Mouse (Mus musculus): ENCODE measurements around the gene Gstp2. TPM values are rescaled to one million over a fixed set of nuclear protein-coding genes. Genes with fewer than 3 reads are reported as not detected.

Gstp2 gene
- total and polyA plus RNA-seq, 3 experiments, result 0.28 TPM; not detected in 2

GRCm38 (mm10) chr19:3991966-3992365 lies 53.9 kb downstream of the Gstp2 start:
- Histone ChIP-seq H3K4me3 (ENCODE audit: low read depth, low read length) (no peak overlapping the region), H3K4me1 (ENCODE audit: insufficient read depth, low read depth, low read length) (peaks cover 3% of the 10 kb centered on the region; the same call in 1 of the 2 replicates), H3K27me3 (ENCODE audit: insufficient read depth, low read length) (peaks cover 52% of the 10 kb centered on the region), H3K9me3 (replicated peaks) (no peaks in the 10 kb centered on the region), H3K36me3 (replicated peaks) (no peaks in the 10 kb centered on the region)
- DNase-seq (ENCODE audit: low spot score), result no peak
- ATAC-seq (ENCODE audit: extremely low read depth, insufficient number of reproducible peaks, low FRiP score, poor library complexity, severe bottlenecking), result no peak
- TF ChIP-seq GATA1 (IDR thresholded peaks at IDR 0.05; ENCODE audit: borderline replicate concordance, low read length) (no peak), CTCF (IDR thresholded peaks at IDR 0.05; ENCODE audit: low read depth, low read length) (no peak), GATA2 (IDR thresholded peaks at IDR 0.05; ENCODE audit: borderline replicate concordance, low read depth, low read length) (no peak), POLR2AphosphoS5 (IDR thresholded peaks at IDR 0.05; ENCODE audit: insufficient replicate concordance, low read depth, low read length) (no peak), TAL1 (conservative IDR thresholded peaks at IDR 0.05; ENCODE audit: low read depth, low read length) (no peak)

GRCm38 (mm10) chr19:3991562-3991961 lies 54.3 kb downstream of the Gstp2 start:
- H3K9me3 ChIP-seq (replicated peaks), result no peaks in the 10 kb centered on the region
- ATAC-seq (ENCODE audit: extremely low read depth, insufficient number of reproducible peaks, low FRiP score, poor library complexity, severe bottlenecking), result no peak
- TF ChIP-seq TAL1 (conservative IDR thresholded peaks at IDR 0.05; ENCODE audit: low read depth, low read length) (no peak), CTCF (IDR thresholded peaks at IDR 0.05; ENCODE audit: low read depth, low read length) (no peak), GATA1 (IDR thresholded peaks at IDR 0.05; ENCODE audit: borderline replicate concordance, low read length) (no peak), POLR2AphosphoS5 (IDR thresholded peaks at IDR 0.05; ENCODE audit: insufficient replicate concordance, low read depth, low read length) (no peak), GATA2 (IDR thresholded peaks at IDR 0.05; ENCODE audit: borderline replicate concordance, low read depth, low read length) (no peak)

GRCm38 (mm10) chr19:3990804-3991203 lies 55.0 kb downstream of the Gstp2 start:
- TF ChIP-seq CTCF (IDR thresholded peaks at IDR 0.05; ENCODE audit: low read depth, low read length) (no peak), POLR2AphosphoS5 (IDR thresholded peaks at IDR 0.05; ENCODE audit: insufficient replicate concordance, low read depth, low read length) (no peak), GATA2 (IDR thresholded peaks at IDR 0.05; ENCODE audit: borderline replicate concordance, low read depth, low read length) (no peak), GATA1 (IDR thresholded peaks at IDR 0.05; ENCODE audit: borderline replicate concordance, low read length) (no peak), TAL1 (conservative IDR thresholded peaks at IDR 0.05; ENCODE audit: low read depth, low read length) (no peak)
- peaks cover 10% of the 10 kb centered on the region for H3K4me1 ChIP-seq (ENCODE audit: insufficient read depth, low read depth, low read length)
- ATAC-seq (ENCODE audit: extremely low read depth, insufficient number of reproducible peaks, low FRiP score, poor library complexity, severe bottlenecking), result no peak
- H3K27me3 ChIP-seq (ENCODE audit: insufficient read depth, low read length), result peaks cover 43% of the 10 kb centered on the region
- H3K4me3 ChIP-seq (ENCODE audit: low read depth, low read length), result no peak overlapping the region
- DNase-seq (ENCODE audit: low spot score), result no peak
- no peaks in the 10 kb centered on the region for H3K9me3 ChIP-seq (replicated peaks)
- no peaks in the 10 kb centered on the region for H3K36me3 ChIP-seq (replicated peaks)

More at GRCm38 (mm10) chr19:3991562-3991961, 54.3 kb downstream of the Gstp2 start:
- H3K4me1 ChIP-seq (ENCODE audit: insufficient read depth, low read depth, low read length), result peaks cover 7% of the 10 kb centered on the region
- H3K4me3 ChIP-seq (ENCODE audit: low read depth, low read length), result no peak overlapping the region
- peaks cover 51% of the 10 kb centered on the region for H3K27me3 ChIP-seq (ENCODE audit: insufficient read depth, low read length)
- H3K36me3 ChIP-seq (replicated peaks), result no peaks in the 10 kb centered on the region
- DNase-seq (ENCODE audit: low spot score), result no peak

Other genes with a start within 250 kb of the Gstp2 start
Only the 20 nearest of the 33 such genes appear.
- gene Aldh3b1, start 116.2 kb downstream of the Gstp2 start, total RNA-seq (2014; fragmentation: Nextera tagmentation), result not detected in 2 replicates
- 0.12 TPM in 1 of 2 replicates, not detected in the other for gene Aldh3b1, start 116.2 kb downstream of the Gstp2 start, total RNA-seq (2017)
- gene Aldh3b1, start 116.2 kb downstream of the Gstp2 start, polyA plus RNA-seq (2012), result not detected in 2 replicates
- 0.53 TPM in 1 of 2 replicates, not detected in the other for gene Unc93b1, start 110.8 kb downstream of the Gstp2 start, total RNA-seq (2014; fragmentation: Nextera tagmentation)
- 0.22 TPM in 1 of 2 replicates, not detected in the other for gene Unc93b1, start 110.8 kb downstream of the Gstp2 start, total RNA-seq (2017)
- 0.16 and 0.24 TPM in 2 replicates for gene Unc93b1, start 110.8 kb downstream of the Gstp2 start, polyA plus RNA-seq (2012)
- gene Aldh3b3, start 87.4 kb downstream of the Gstp2 start, total RNA-seq (2014; fragmentation: Nextera tagmentation), result not detected in 2 replicates
- gene Aldh3b3, start 87.4 kb downstream of the Gstp2 start, total RNA-seq (2017), result 0.06 and 0.11 TPM in 2 replicates
- gene Aldh3b3, start 87.4 kb downstream of the Gstp2 start, polyA plus RNA-seq (2012), result not detected in 2 replicates
- gene Aldh3b2, start 73.7 kb downstream of the Gstp2 start, total RNA-seq (2014; fragmentation: Nextera tagmentation), result not detected in 2 replicates
- 0.06 and 0.11 TPM in 2 replicates for gene Aldh3b2, start 73.7 kb downstream of the Gstp2 start, total RNA-seq (2017)
- gene Aldh3b2, start 73.7 kb downstream of the Gstp2 start, polyA plus RNA-seq (2012), result not detected in 2 replicates
- gene Acy3, start 59.5 kb downstream of the Gstp2 start, total RNA-seq (2014; fragmentation: Nextera tagmentation), result 7.4 and 10.2 TPM in 2 replicates
- 0.55 and 0.70 TPM in 2 replicates for gene Acy3, start 59.5 kb downstream of the Gstp2 start, total RNA-seq (2017)
- 3.8 TPM in 2 replicates for gene Acy3, start 59.5 kb downstream of the Gstp2 start, polyA plus RNA-seq (2012)
- gene Tbx10, start 53.3 kb downstream of the Gstp2 start, total RNA-seq (2014; fragmentation: Nextera tagmentation), result not detected in 2 replicates
- 0.06 TPM in 1 of 2 replicates, not detected in the other for gene Tbx10, start 53.3 kb downstream of the Gstp2 start, total RNA-seq (2017)
- not detected in 2 replicates for gene Tbx10, start 53.3 kb downstream of the Gstp2 start, polyA plus RNA-seq (2012)
- 11.0 and 13.1 TPM in 2 replicates for gene Nudt8, start 45.4 kb downstream of the Gstp2 start, total RNA-seq (2014; fragmentation: Nextera tagmentation)
- gene Nudt8, start 45.4 kb downstream of the Gstp2 start, total RNA-seq (2017), result 11.7 and 19.5 TPM in 2 replicates
- gene Nudt8, start 45.4 kb downstream of the Gstp2 start, polyA plus RNA-seq (2012), result 22.4 and 24.1 TPM in 2 replicates
- 1.9 and 3.2 TPM in 2 replicates for gene Gm49405, start 45.4 kb downstream of the Gstp2 start, total RNA-seq (2014; fragmentation: Nextera tagmentation)
- 1.2 and 1.7 TPM in 2 replicates for gene Gm49405, start 45.4 kb downstream of the Gstp2 start, total RNA-seq (2017)
- 3.7 and 4.7 TPM in 2 replicates for gene Gm49405, start 45.4 kb downstream of the Gstp2 start, polyA plus RNA-seq (2012)
- gene Doc2g, start 42.7 kb downstream of the Gstp2 start, total RNA-seq (2014; fragmentation: Nextera tagmentation), result 4.7 and 5.4 TPM in 2 replicates
- 1.9 and 3.3 TPM in 2 replicates for gene Doc2g, start 42.7 kb downstream of the Gstp2 start, total RNA-seq (2017)
- gene Doc2g, start 42.7 kb downstream of the Gstp2 start, polyA plus RNA-seq (2012), result 10.0 and 10.1 TPM in 2 replicates
- 84.1 and 109 TPM in 2 replicates for gene Ndufv1, start 33.2 kb downstream of the Gstp2 start, total RNA-seq (2014; fragmentation: Nextera tagmentation)
- 181 and 191 TPM in 2 replicates for gene Ndufv1, start 33.2 kb downstream of the Gstp2 start, total RNA-seq (2017)
- gene Ndufv1, start 33.2 kb downstream of the Gstp2 start, polyA plus RNA-seq (2012), result 338 and 348 TPM in 2 replicates
- gene Gstp1, start 8.0 kb downstream of the Gstp2 start, total RNA-seq (2014; fragmentation: Nextera tagmentation), result 48.7 and 86.5 TPM in 2 replicates
- 36.8 and 46.2 TPM in 2 replicates for gene Gstp1, start 8.0 kb downstream of the Gstp2 start, total RNA-seq (2017)
- 38.7 and 64.2 TPM in 2 replicates for gene Gstp1, start 8.0 kb downstream of the Gstp2 start, polyA plus RNA-seq (2012)
- 38.1 and 40.8 TPM in 2 replicates for gene Gstp3, start 13.5 kb upstream of the Gstp2 start, total RNA-seq (2014; fragmentation: Nextera tagmentation)
- 21.0 and 24.6 TPM in 2 replicates for gene Gstp3, start 13.5 kb upstream of the Gstp2 start, total RNA-seq (2017)
- gene Gstp3, start 13.5 kb upstream of the Gstp2 start, polyA plus RNA-seq (2012), result 5.6 and 9.3 TPM in 2 replicates
- gene Cabp2, start 35.6 kb upstream of the Gstp2 start, total RNA-seq (2014; fragmentation: Nextera tagmentation), result not detected in 2 replicates
- not detected in 2 replicates for gene Cabp2, start 35.6 kb upstream of the Gstp2 start, total RNA-seq (2017)
- not detected in 2 replicates for gene Cabp2, start 35.6 kb upstream of the Gstp2 start, polyA plus RNA-seq (2012)
- 36.6 and 40.9 TPM in 2 replicates for gene Cdk2ap2, start 51.2 kb upstream of the Gstp2 start, total RNA-seq (2014; fragmentation: Nextera tagmentation)
- gene Cdk2ap2, start 51.2 kb upstream of the Gstp2 start, total RNA-seq (2017), result 25.4 and 30.7 TPM in 2 replicates
- 59.9 and 60.2 TPM in 2 replicates for gene Cdk2ap2, start 51.2 kb upstream of the Gstp2 start, polyA plus RNA-seq (2012)
- gene Pitpnm1, start 54.0 kb upstream of the Gstp2 start, total RNA-seq (2014; fragmentation: Nextera tagmentation), result 22.2 and 29.9 TPM in 2 replicates
- 12.9 and 17.8 TPM in 2 replicates for gene Pitpnm1, start 54.0 kb upstream of the Gstp2 start, total RNA-seq (2017)
- gene Pitpnm1, start 54.0 kb upstream of the Gstp2 start, polyA plus RNA-seq (2012), result 48.7 and 61.2 TPM in 2 replicates
- 36.8 and 39.9 TPM in 2 replicates for gene Aip, start 79.8 kb upstream of the Gstp2 start, total RNA-seq (2014; fragmentation: Nextera tagmentation)
- gene Aip, start 79.8 kb upstream of the Gstp2 start, total RNA-seq (2017), result 22.3 and 23.9 TPM in 2 replicates
- 86.6 and 92.9 TPM in 2 replicates for gene Aip, start 79.8 kb upstream of the Gstp2 start, polyA plus RNA-seq (2012)
- not detected in 2 replicates for gene Gpr152, start 93.8 kb upstream of the Gstp2 start, total RNA-seq (2014; fragmentation: Nextera tagmentation)
- gene Gpr152, start 93.8 kb upstream of the Gstp2 start, total RNA-seq (2017), result 0.11 TPM in 1 of 2 replicates, not detected in the other
- gene Gpr152, start 93.8 kb upstream of the Gstp2 start, polyA plus RNA-seq (2012), result not detected in 2 replicates
- gene Cabp4, start 98.0 kb upstream of the Gstp2 start, total RNA-seq (2014; fragmentation: Nextera tagmentation), result 0.75 TPM in 1 of 2 replicates, not detected in the other
- gene Cabp4, start 98.0 kb upstream of the Gstp2 start, total RNA-seq (2017), result 0.11 TPM in 1 of 2 replicates, not detected in the other
- 0.03 TPM in 1 of 2 replicates, not detected in the other for gene Cabp4, start 98.0 kb upstream of the Gstp2 start, polyA plus RNA-seq (2012)
- 325 and 345 TPM in 2 replicates for gene Coro1b, start 102.6 kb upstream of the Gstp2 start, total RNA-seq (2014; fragmentation: Nextera tagmentation)
- 157 and 189 TPM in 2 replicates for gene Coro1b, start 102.6 kb upstream of the Gstp2 start, total RNA-seq (2017)
- gene Coro1b, start 102.6 kb upstream of the Gstp2 start, polyA plus RNA-seq (2012), result 134 and 177 TPM in 2 replicates
- gene Ptprcap, start 107.6 kb upstream of the Gstp2 start, total RNA-seq (2014; fragmentation: Nextera tagmentation), result 88.5 and 107 TPM in 2 replicates
- gene Ptprcap, start 107.6 kb upstream of the Gstp2 start, total RNA-seq (2017), result 34.6 and 52.7 TPM in 2 replicates
- 261 and 272 TPM in 2 replicates for gene Ptprcap, start 107.6 kb upstream of the Gstp2 start, polyA plus RNA-seq (2012)

Measured in G1E (cell line).